26 mouse cellular contexts compared by ENCODE assay signal in genomic region chr6:115811606-115812005, GRCm38 (mm10). TPM values are rescaled to one million over a fixed set of nuclear protein-coding genes. Genes with fewer than 3 reads are reported as not detected.
"Had no signal": no experiment of that assay in that cellular context is flagged by ENCODE, and none has a peak within 500 bp of the region (broad histone marks: within the 10 kb centered on the region; RNA-seq: fewer than 3 reads in every experiment).

No protein-coding gene starts in this region.

- H3K27ac ChIP-seq: heart, adult 2 months; heart, embryonic 10.5 days; hindbrain, embryonic 12.5 days; hindbrain, embryonic 15.5 days; hindbrain, postnatal 0 days; kidney, embryonic 15.5 days; kidney, postnatal 0 days; limb, embryonic 13.5 days; limb, embryonic 15.5 days; liver, embryonic 12.5 days; liver, embryonic 14.5 days had no signal

- H3K9me3 ChIP-seq: heart, embryonic 10.5 days; heart, embryonic 12.5 days; hindbrain, embryonic 12.5 days; hindbrain, embryonic 15.5 days; kidney, embryonic 15.5 days; limb, embryonic 13.5 days; limb, embryonic 15.5 days; liver, embryonic 12.5 days had no signal

- H3K9ac ChIP-seq: heart, embryonic 12.5 days; hindbrain, embryonic 12.5 days; hindbrain, embryonic 15.5 days; kidney, embryonic 15.5 days; limb, embryonic 15.5 days; liver, embryonic 12.5 days; liver, embryonic 14.5 days had no signal

- H3K4me2 ChIP-seq: heart, embryonic 12.5 days; hindbrain, embryonic 12.5 days; hindbrain, embryonic 15.5 days; kidney, embryonic 15.5 days; limb, embryonic 13.5 days; limb, embryonic 15.5 days; liver, embryonic 12.5 days had no signal

- H3K4me3 ChIP-seq: heart, adult 2 months; heart, embryonic 10.5 days; heart, embryonic 12.5 days; hindbrain, embryonic 12.5 days; hindbrain, embryonic 15.5 days; kidney, embryonic 15.5 days; limb, embryonic 13.5 days; limb, embryonic 15.5 days; liver, embryonic 12.5 days had no signal

- H3K27me3 ChIP-seq: heart, embryonic 12.5 days; hindbrain, embryonic 12.5 days; hindbrain, embryonic 15.5 days; kidney, embryonic 15.5 days; limb, embryonic 13.5 days; limb, embryonic 15.5 days; liver, embryonic 12.5 days had no signal

- ATAC-seq: hindbrain, postnatal 0 days; intestine, embryonic 16.5 days; liver, embryonic 12.5 days had no signal

- DNase-seq: gastrocnemius, postnatal 14 days; gastrocnemius, postnatal 36 days; heart, adult 11 months; heart, adult 2 months; heart, postnatal 10 days; kidney, adult 11 months; kidney, adult 2 months; kidney, adult 9 months; kidney, postnatal 14 days; kidney, postnatal 36 days; layer of hippocampus, adult 9-11 months; layer of hippocampus, postnatal 36 days; left cerebral cortex, postnatal 4 days had no signal

RNA-seq across cellular contexts. Expression of gene Efcab12, which starts 26.6 kb away (rescaled TPM):
- total RNA-seq: hematopoietic stem cell, adult 5-6 weeks had no signal
